ENCODE assay signal across 8 mouse cellular contexts in the genomic region with DNA sequence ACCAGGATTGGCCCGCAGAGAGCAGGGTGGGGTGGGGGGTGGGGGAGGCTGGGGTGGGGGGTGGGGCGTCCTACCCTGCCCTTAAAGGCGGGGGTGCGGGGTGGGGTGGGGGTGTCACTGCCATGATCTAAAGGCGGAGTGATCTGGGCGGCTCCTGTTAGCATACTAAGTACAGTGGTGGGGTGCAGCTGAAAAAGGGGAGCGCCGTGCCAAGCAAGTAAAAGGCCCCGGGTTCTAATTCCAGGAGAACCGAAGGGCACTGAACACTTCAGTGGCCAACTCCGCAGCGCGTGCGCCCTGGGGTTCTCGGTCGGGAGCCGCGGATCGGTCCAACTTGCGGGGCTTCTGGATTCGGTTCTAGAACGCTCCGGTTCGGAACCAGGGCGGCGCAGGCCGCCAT. TPM values are rescaled to one million over a fixed set of nuclear protein-coding genes. Genes with fewer than 3 reads are reported as not detected.
DNase-seq lines count a peak whose midpoint lies in the region; ATAC-seq and TF ChIP-seq lines count a peak whose summit lies in the region.

No protein-coding gene starts in this region.

- H3K27ac ChIP-seq in heart, embryonic 15.5 days = peak overlapping the region; percentile 57; the same call in 1 of the 2 replicates
- H3K27ac ChIP-seq in forebrain, postnatal 0 days (ENCODE audit: low read depth, low read length) = 0 out of 2 replicates have a peak overlapping the region, but pooled peaks have one; percentile 15

- intact Hi-C loops in heart, postnatal 36 days (cut with DNase I) = loop anchor here (5.0 to 10.0 kb wide), 3 partner anchors 63 to 210 kb away; no protein-coding TSS in a partner anchor

- H3K27me3 ChIP-seq in heart, embryonic 15.5 days = no peaks in the 10 kb centered on the region
- no peaks in the 10 kb centered on the region for H3K27me3 ChIP-seq in G1E (ENCODE audit: insufficient read depth, low read length)
- H3K27me3 ChIP-seq in forebrain, postnatal 0 days (ENCODE audit: insufficient read depth, low read length) = no peaks in the 10 kb centered on the region

- H3K9me3 ChIP-seq in heart, embryonic 15.5 days (replicated peaks) = no peaks in the 10 kb centered on the region
- H3K9me3 ChIP-seq in G1E (replicated peaks) = peaks cover 2% of the 10 kb centered on the region; the same call in 1 of the 2 replicates
- H3K9me3 ChIP-seq in forebrain, postnatal 0 days (ENCODE audit: low read length) = no peaks in the 10 kb centered on the region

- TF ChIP-seq CTCF in G1E (IDR thresholded peaks at IDR 0.05; ENCODE audit: low read depth, low read length) = no peak
- no peak for TF ChIP-seq CTCF in forebrain, postnatal 0 days (IDR thresholded peaks at IDR 0.05; ENCODE audit: low read depth)

- H3K4me2 ChIP-seq in heart, embryonic 15.5 days = peak overlapping the region; percentile 100
- H3K4me2 ChIP-seq in forebrain, postnatal 0 days (ENCODE audit: low read depth) = peak overlapping the region; percentile 91

- ATAC-seq in heart, embryonic 15.5 days (replicated peaks; ENCODE audit: insufficient number of reproducible peaks, insufficient read depth, low FRiP score, low read depth) = peak; percentile 15
- ATAC-seq in G1E (ENCODE audit: extremely low read depth, insufficient number of reproducible peaks, low FRiP score, poor library complexity, severe bottlenecking) = no peak; the same call in 1 of the 2 replicates
- ATAC-seq in forebrain, postnatal 0 days = peak; percentile 44; the same call in 1 of the 2 replicates
- peak; percentile 43 for ATAC-seq in megakaryocyte progenitor cell, adult 5-6 weeks (replicated peaks; ENCODE audit: poor library complexity)

- no peak for DNase-seq in heart, postnatal 36 days
- peak; percentile 88 for DNase-seq in G1E (ENCODE audit: low spot score)
- DNase-seq in forebrain, postnatal 0 days = no peak
- DNase-seq in urinary bladder, postnatal 25 days (ENCODE audit: low spot score) = no peak
- DNase-seq in cerebellum, adult 9-10 months = no peak
- DNase-seq in cerebellum, adult 11-12 months = no peak

- WGBS in heart, embryonic 15.5 days = 1% methylated on average over 27 of the region's 27 CpGs
- under 1% methylated on average over 27 of the region's 27 CpGs for WGBS in forebrain, postnatal 0 days

- H3K9ac ChIP-seq in heart, embryonic 15.5 days = peak overlapping the region; percentile 77
- H3K9ac ChIP-seq in forebrain, postnatal 0 days = peak overlapping the region; percentile 59

- H3K4me1 ChIP-seq in heart, embryonic 15.5 days (replicated peaks) = peaks cover 7% of the 10 kb centered on the region
- peaks cover 35% of the 10 kb centered on the region for H3K4me1 ChIP-seq in G1E (ENCODE audit: insufficient read depth, low read depth, low read length)
- no peaks in the 10 kb centered on the region for H3K4me1 ChIP-seq in forebrain, postnatal 0 days (ENCODE audit: insufficient read depth)

- H3K36me3 ChIP-seq in heart, embryonic 15.5 days = no peaks in the 10 kb centered on the region
- H3K36me3 ChIP-seq in G1E (replicated peaks) = peaks cover 17% of the 10 kb centered on the region
- H3K36me3 ChIP-seq in forebrain, postnatal 0 days (ENCODE audit: insufficient read depth) = peaks cover 13% of the 10 kb centered on the region

- peak overlapping the region; percentile 72 for H3K4me3 ChIP-seq in heart, embryonic 15.5 days
- peak overlapping the region; percentile 75 for H3K4me3 ChIP-seq in G1E (ENCODE audit: low read depth, low read length)
- peak overlapping the region; percentile 53 for H3K4me3 ChIP-seq in forebrain, postnatal 0 days (ENCODE audit: low read depth, low read length)

RNA-seq across cellular contexts. Expression of a gene that starts 0.4 kb away (rescaled TPM):
- polyA plus RNA-seq in heart, embryonic 15.5 days (2015; fragmentation: Nextera tagmentation; extraction: Ambion mirVana) = 10.2 and 11.5 TPM in 2 replicates
- total RNA-seq in heart, postnatal 36 days (2021) = 1 to 10 TPM; 2.9 to 3.1 TPM
- total RNA-seq in G1E (2014; fragmentation: Nextera tagmentation) (6.1 and 11.6 TPM in 2 replicates), G1E (2017) (22.5 and 23.5 TPM in 2 replicates)
- 1.2 and 1.8 TPM in 2 replicates for polyA plus RNA-seq in G1E (2012)
- total RNA-seq in forebrain, postnatal 0 days (2014; rRNA removed) = 2.1 and 3.0 TPM in 2 replicates
- polyA plus RNA-seq in forebrain, postnatal 0 days (2015; fragmentation: Nextera tagmentation; extraction: Ambion mirVana) = 2.4 and 2.5 TPM in 2 replicates
- total RNA-seq in megakaryocyte progenitor cell, adult 5-6 weeks (2015) = 34.4 and 37.2 TPM in 2 replicates
- 38.1 and 43.0 TPM in 2 replicates for total RNA-seq in megakaryocyte progenitor cell, adult 5-6 weeks (2017)

RNA-seq across cellular contexts. Expression of a gene that starts 18.8 kb away (rescaled TPM):
- polyA plus RNA-seq in heart, embryonic 15.5 days (2015; fragmentation: Nextera tagmentation; extraction: Ambion mirVana) = 0.46 and 0.60 TPM in 2 replicates
- total RNA-seq in heart, postnatal 36 days (2021) = not detected
- not detected in 2 replicates for total RNA-seq in G1E (2014; fragmentation: Nextera tagmentation)
- total RNA-seq in G1E (2017) = 0.60 and 0.70 TPM in 2 replicates
- not detected in 2 replicates for polyA plus RNA-seq in G1E (2012)
- 0.29 TPM in 1 of 2 replicates, not detected in the other for total RNA-seq in forebrain, postnatal 0 days (2014; rRNA removed)
- polyA plus RNA-seq in forebrain, postnatal 0 days (2015; fragmentation: Nextera tagmentation; extraction: Ambion mirVana) = 0.33 and 2.1 TPM in 2 replicates
- 0.27 TPM in 1 of 2 replicates, not detected in the other for total RNA-seq in megakaryocyte progenitor cell, adult 5-6 weeks (2015)
- 0.54 and 1.1 TPM in 2 replicates for total RNA-seq in megakaryocyte progenitor cell, adult 5-6 weeks (2017)
